Mouse (Mus musculus): Measurements from ENCODE around the gene Olfr845. TPM values are rescaled to one million over a fixed set of nuclear protein-coding genes. Genes with fewer than 3 reads are reported as not detected.

Gene Olfr845
- not detected for total RNA-seq (2021)
- long read RNA-seq, experiment 1: 0 reads
- long read RNA-seq, experiment 2: 0 reads

- DNase-seq: no peak
These were observed at the start of gene Olfr845 for GRCm38 (mm10) chr9:19336157-19336556. Gene Olfr845, plus strand, starts transcription at chr9:19336457.

DNA sequence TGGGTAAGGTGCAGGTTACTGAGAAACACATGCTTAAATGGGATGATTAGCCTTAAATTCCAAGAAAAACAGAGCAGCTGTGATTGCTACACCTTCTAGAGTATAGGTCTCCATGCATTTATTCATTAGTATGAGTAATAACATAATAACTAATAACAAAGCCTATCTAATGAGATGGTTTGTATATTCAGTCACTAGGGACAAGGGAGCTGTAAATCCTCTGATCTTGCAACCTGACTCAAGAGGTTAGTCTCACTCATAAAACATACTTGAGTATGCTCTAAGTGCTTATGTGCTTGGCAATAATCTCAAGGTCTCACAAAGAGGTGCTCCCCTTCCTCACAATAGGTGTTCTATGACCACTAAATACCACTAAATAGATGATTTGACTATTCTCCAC is 20.2 kb upstream of the Olfr845 start, which contains the start of gene Olfr844:
Gene Olfr844, plus strand, starts transcription at position 301 of the 400 bp plus-strand sequence.
- no peak for DNase-seq

- no peak for DNase-seq
These were observed 27.6 kb downstream of the Olfr845 start, which contains the start of gene Olfr846 for GRCm38 (mm10) chr9:19363905-19364304. Gene Olfr846, minus strand, starts transcription at chr9:19364005.

- DNase-seq: no peak
These were observed 42.3 kb downstream of the Olfr845 start, which contains the start of gene Olfr847 for GRCm38 (mm10) chr9:19378569-19378968. Gene Olfr847, minus strand, starts transcription at chr9:19378669.

Other genes with a start within 250 kb of the Olfr845 start
- gene Olfr836, start 216.1 kb upstream of the Olfr845 start, total RNA-seq (2021): not detected
- gene Olfr837, start 200.1 kb upstream of the Olfr845 start, total RNA-seq (2021): not detected
- under 1 TPM in 1 of 2 experiments, not detected in 1; 0.05 TPM for gene Olfr839-ps1, start 159.1 kb upstream of the Olfr845 start, total RNA-seq (2021)
- not detected for gene Olfr843, start 84.5 kb upstream of the Olfr845 start, total RNA-seq (2021)
- not detected for gene Olfr844, start 20.1 kb upstream of the Olfr845 start, total RNA-seq (2021)
- gene Olfr846, start 27.5 kb downstream of the Olfr845 start, total RNA-seq (2021): not detected
- not detected for gene Olfr847, start 42.2 kb downstream of the Olfr845 start, total RNA-seq (2021)
- not detected for gene Olfr849, start 103.8 kb downstream of the Olfr845 start, total RNA-seq (2021)
- gene Olfr850, start 141.8 kb downstream of the Olfr845 start, total RNA-seq (2021): not detected
- gene Olfr851, start 156.8 kb downstream of the Olfr845 start, total RNA-seq (2021): not detected
- not detected for gene Olfr853, start 204.6 kb downstream of the Olfr845 start, total RNA-seq (2021)
- not detected for gene Olfr854, start 230.9 kb downstream of the Olfr845 start, total RNA-seq (2021)
- gene Olfr855, start 246.2 kb downstream of the Olfr845 start, total RNA-seq (2021): not detected